Mouse (Mus musculus) liver, embryonic 13.5 days (tissue): Measurements from ENCODE around the gene Idua. TPM values are rescaled to one million over a fixed set of nuclear protein-coding genes. Genes with fewer than 3 reads are reported as not detected.
A peak's percentile ranks its signal among the peaks of the same experiment; 100 is the strongest.

Experiments
- ATAC-seq: fragments of 200-750 bp; cut with Nextera tagmentation; 2 replicates; pipeline ENCODE4 v1.8.0; 2017; ENCODE audit warnings: low read depth, mild to moderate bottlenecking, moderate number of reproducible peaks, moderate library complexity
- DNase-seq: peaks from one replicate; pipeline ENCODE4 v3.0.0; 2022
- H3K27ac ChIP-seq: fragments of 300-500 bp; sonication (generic); 2 replicates; pipeline ENCODE4 v1.5.1; 2015; ENCODE audit warnings: moderate library complexity, mild to moderate bottlenecking, inconsistent platforms
- H3K27me3 ChIP-seq: fragments of 300-500 bp; sonication (generic); 2 replicates; pipeline ENCODE4 v1.6.1; 2015; ENCODE audit warnings: mild to moderate bottlenecking, inconsistent platforms
- H3K36me3 ChIP-seq: fragments of 300-500 bp; sonication (generic); 2 replicates; pipeline ENCODE4 v1.6.1; 2015; ENCODE audit warnings: mild to moderate bottlenecking, inconsistent platforms
- H3K4me1 ChIP-seq: fragments of 300-500 bp; sonication (generic); replicated peaks from 2 replicates; pipeline ENCODE4 v1.6.1; 2015; ENCODE audit warnings: inconsistent platforms
- H3K4me2 ChIP-seq: fragments of 300-500 bp; sonication (generic); 2 replicates; pipeline ENCODE4 v1.6.1; 2015; ENCODE audit warnings: inconsistent platforms, mild to moderate bottlenecking, moderate library complexity
- H3K4me3 ChIP-seq: fragments of 300-500 bp; sonication (generic); replicated peaks from 2 replicates; pipeline ENCODE4 v1.5.1; 2015; ENCODE audit warnings: mild to moderate bottlenecking, inconsistent platforms
- H3K9ac ChIP-seq: fragments of 300-500 bp; sonication (generic); 2 replicates; pipeline ENCODE4 v1.6.1; 2015; ENCODE audit warnings: mild to moderate bottlenecking, inconsistent platforms
- H3K9me3 ChIP-seq: fragments of 300-500 bp; sonication (generic); replicated peaks from 2 replicates; pipeline ENCODE4 v1.6.1; 2016; ENCODE audit warnings: inconsistent platforms
- WGBS: fragments of 180-500 bp; shearing (Covaris S2); methylation state at CpG from one replicate; pipeline ENCODE4 v1.1.7; 2015; ENCODE audit not compliant: insufficient replicate concordance; 5-methylcytosine and 5-hydroxymethylcytosine counted together
- polyA plus RNA-seq: library from polyadenylated mRNA; unstranded; fragments of >200 nt; fragmentation: Nextera tagmentation; extraction: Ambion mirVana; gene quantifications from 2 replicates; pipeline ENCODE4 v1.2.1, GENCODE M21; 2015

Idua gene
- polyA plus RNA-seq, 1 experiment from 2014 or later: 3.4 TPM

DNA sequence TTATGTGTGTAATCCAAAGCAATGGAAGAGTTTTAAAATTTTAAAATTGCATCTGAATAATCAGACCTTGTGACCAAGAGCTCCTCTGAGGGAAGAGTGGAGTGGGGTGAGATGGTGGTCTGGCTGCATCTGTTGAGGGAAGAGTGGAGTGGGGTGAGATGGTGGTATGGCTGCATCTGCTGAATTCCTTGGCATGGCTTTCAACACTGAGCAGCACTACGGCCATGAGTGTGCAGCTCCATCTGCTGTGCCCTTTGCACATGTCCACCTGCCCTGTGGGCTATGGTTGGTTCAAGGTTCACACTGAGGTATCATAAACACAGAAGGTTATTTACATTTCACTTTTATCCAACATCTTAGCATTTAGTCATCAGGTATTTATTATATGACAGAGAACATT, 67.3 kb downstream of the Idua start:
- no peaks in the 10 kb centered on the region for H3K9me3 ChIP-seq
- peaks cover 6% of the 10 kb centered on the region; the same call in 1 of the 2 replicates for H3K27me3 ChIP-seq
- H3K9ac ChIP-seq: no peak overlapping the region
- H3K4me3 ChIP-seq: no peak overlapping the region
- no peak overlapping the region for H3K4me2 ChIP-seq
- no peaks in the 10 kb centered on the region for H3K36me3 ChIP-seq
- peaks cover 6% of the 10 kb centered on the region; the same call in 1 of the 2 replicates for H3K4me1 ChIP-seq
- 82% methylated on average over 1 of the region's 1 CpGs for WGBS
- no peak overlapping the region for H3K27ac ChIP-seq
- ATAC-seq (peak; percentile 51), DNase-seq (no peak)

Other genes starting within 250 kb of the Idua start
- 328 and 358 TPM in 2 replicates for gene Atp5k, start 225.9 kb upstream of the Idua start, polyA plus RNA-seq
- 0.07 and 0.15 TPM in 2 replicates for gene Mfsd7a, start 211.4 kb upstream of the Idua start, polyA plus RNA-seq
- 5.7 and 7.8 TPM in 2 replicates for gene Pcgf3, start 199.1 kb upstream of the Idua start, polyA plus RNA-seq
- 0.06 and 0.09 TPM in 2 replicates for gene Cplx1, start 110.3 kb upstream of the Idua start, polyA plus RNA-seq
- gene Gak, start 30.6 kb upstream of the Idua start, polyA plus RNA-seq: 23.1 and 33.3 TPM in 2 replicates
- gene Tmem175, start 30.6 kb upstream of the Idua start, polyA plus RNA-seq: 12.9 and 13.9 TPM in 2 replicates
- 2.9 and 3.6 TPM in 2 replicates for gene Dgkq, start 9.3 kb downstream of the Idua start, polyA plus RNA-seq
- gene Slc26a1, start 15.2 kb downstream of the Idua start, polyA plus RNA-seq: 12.0 and 12.7 TPM in 2 replicates
- 7.5 and 8.8 TPM in 2 replicates for gene Fgfrl1, start 32.1 kb downstream of the Idua start, polyA plus RNA-seq
- 4.1 and 4.7 TPM in 2 replicates for gene Rnf212, start 114.7 kb downstream of the Idua start, polyA plus RNA-seq
- gene Tmed11, start 135.0 kb downstream of the Idua start, polyA plus RNA-seq: not detected in 2 replicates
- gene Vmn2r8, start 148.5 kb downstream of the Idua start, polyA plus RNA-seq: not detected in 2 replicates
- not detected in 2 replicates for gene Vmn2r9, start 192.3 kb downstream of the Idua start, polyA plus RNA-seq